Mouse (Mus musculus) embryo, embryonic 10 days (tissue): ENCODE results near the gene Krr1.

Experiments used
- DNase-seq: peaks from one replicate; pipeline ENCODE4 v3.0.0-alpha.2; 2015; ENCODE audit warnings: low spot score

The Krr1 gene

GRCm38 (mm10) chr10:111972542-111973361 is at the start of gene Krr1:
Krr1 (plus strand) TSS chr10:111972664.
- DNase-seq, result peak; percentile 98

DNA sequence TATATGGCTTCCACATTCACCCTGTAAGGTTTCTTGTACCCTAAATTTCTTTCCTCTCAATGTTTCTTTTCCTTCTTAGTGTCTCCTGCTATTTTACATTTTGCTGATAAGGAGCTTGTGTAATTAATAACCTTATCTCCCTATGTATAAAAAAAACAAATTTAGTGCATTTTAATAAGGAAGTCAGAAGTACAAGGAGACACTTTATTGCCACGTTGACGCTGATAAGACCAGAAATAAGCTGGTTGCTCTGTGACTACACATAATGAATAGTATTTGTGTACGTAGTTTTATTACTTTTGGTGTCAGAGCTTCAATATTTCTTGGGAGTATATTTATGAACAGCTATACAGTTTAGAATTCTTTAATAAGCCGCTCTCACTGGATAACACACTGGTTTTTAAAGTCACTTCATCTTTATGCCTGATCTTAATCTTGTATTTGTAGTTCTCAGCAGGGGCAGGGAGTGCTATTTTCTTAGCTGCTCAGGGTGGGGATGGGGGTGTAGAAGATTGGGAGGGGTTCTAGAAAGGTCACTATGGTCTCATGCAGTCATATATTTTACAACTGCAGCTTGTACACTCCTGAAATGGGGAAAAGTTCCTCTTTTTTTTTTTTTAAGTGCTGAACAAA is 48.8 kb upstream of the Krr1 start:
- DNase-seq, result no peak

DNA sequence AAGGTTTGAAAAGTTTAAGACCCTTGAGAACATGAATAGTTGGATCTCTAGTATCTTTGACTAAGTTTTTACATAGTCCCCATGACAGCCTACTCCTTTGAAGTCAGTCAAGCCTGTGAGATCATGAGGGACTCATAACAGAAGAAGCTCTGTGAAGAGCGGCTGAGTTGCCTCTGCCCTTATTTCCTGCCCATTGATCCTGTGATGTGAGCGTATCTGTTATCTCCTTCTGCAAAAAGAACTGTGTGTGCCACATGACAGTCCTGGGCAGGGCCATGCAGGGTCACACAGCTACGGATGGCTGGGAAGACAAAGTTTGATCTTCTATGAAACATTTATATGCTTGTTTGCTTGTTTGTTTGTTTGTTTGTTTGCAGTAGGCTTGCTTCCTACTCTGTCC is 48.3 kb upstream of the Krr1 start:
- DNase-seq, result peak; percentile 41

DNA sequence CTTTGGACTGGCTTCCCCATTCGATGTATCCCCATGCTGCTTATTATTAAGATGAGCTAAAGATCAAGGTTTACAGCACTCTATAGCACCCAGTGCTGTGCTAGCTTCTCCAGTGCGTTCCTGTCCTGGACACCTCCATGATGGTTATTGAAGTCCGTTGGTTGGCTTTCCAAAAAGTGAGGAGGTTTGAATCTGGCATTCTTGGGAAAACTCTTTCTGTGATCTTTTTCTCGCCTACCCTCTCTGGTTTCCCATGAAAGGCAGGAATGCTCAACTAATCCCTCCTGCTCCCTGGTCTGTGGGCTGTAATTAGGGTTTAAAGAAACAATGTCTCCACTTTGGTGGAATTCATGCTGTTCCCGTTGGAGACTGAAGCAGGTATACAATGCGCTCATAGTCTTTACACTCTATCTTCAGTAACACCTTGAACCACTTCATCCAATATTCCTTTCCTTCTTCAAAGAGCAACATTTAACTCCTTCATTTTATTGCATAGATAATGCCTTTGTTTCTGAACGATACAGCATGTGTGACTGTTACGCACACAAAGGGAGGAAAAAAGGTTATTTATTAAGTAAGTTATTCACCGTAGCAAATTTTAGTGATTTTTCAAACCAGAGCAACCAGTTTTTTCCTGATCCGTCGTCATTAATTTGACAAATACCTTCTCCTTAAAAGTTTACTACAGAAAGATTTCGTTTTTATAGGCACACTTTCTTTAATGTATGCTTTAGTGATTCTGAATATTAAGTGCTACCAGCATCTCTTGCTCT is 47.6 kb upstream of the Krr1 start:
- DNase-seq, result peak; percentile 24

DNA sequence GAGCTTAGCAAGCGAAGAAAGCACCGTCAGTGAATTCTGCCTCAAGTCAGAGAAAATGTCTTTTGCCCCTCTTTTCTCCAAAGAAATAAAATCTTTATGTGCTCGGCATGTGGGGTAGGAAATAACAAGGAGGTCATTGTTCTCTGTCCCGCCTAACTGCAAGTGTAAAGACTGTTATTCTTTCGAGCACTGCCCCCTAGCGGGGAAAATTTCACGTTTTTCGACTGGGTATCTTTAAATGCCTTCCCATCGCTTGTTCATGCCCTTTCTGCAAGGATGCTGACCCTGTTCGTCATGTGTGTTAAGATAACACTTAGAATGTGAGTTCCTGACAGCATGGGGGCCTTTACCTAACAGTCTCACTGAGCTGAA is 47.0 kb upstream of the Krr1 start:
- peak; percentile 88 for DNase-seq

DNA sequence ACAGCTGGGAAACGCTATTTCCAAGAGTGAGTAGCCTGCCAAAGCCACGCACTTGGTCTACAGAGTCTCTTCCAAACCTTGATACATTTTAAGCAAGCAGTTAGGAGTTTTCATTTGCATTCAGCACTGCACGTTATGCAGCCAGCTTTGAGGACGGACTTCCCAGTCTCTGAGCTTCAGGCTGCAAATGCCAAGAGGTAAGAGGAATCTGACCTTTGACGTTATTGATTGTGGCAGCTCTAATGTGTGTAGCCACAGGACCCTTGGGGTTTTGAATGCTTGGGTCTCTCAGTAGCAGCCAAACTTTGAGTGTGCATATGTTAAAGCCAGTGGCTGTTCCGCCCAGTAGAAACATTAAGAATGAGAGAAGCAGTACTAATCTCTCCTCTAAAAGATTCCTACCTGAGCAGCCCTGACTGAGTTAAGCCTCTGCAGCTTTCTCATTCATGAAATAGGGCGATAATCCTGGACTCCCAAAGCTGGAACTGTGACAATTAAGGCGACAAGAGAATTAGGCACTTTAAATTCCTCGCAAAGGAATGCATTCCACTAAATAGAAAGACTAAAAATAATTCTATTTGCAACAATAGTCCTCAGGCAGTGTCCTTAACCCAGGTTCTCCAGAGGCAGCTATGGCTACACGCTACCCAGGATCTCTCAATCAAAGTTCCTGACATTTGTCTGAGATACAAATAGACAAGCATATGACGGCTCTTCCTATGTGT is 39.7 kb upstream of the Krr1 start:
- DNase-seq, result peak; percentile 74

- no peak for DNase-seq
Measured at GRCm38 (mm10) chr10:111935207-111935606, 37.3 kb upstream of the Krr1 start.

GRCm38 (mm10) chr10:111936021-111936420 is 36.4 kb upstream of the Krr1 start:
- no peak for DNase-seq

GRCm38 (mm10) chr10:111936491-111937145 is 35.8 kb upstream of the Krr1 start:
- no peak for DNase-seq

DNA sequence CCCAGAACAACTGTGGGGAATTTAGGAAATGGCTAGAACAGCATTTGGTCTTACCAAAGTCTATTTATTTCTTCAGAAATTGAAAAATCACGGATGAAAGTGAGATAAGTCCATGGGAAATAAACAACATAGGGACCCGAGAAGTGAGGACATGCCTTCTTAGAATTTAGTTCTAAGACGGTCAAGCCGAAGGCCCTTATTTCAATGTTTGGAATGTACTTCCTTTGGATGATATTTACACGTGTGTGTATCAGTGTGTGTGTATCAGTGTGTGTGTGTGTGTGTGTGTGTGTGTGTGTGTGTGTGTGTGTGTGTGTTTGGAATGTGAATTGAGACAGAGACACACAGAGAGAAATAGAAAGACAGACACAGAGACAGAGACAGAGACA is 35.3 kb upstream of the Krr1 start:
- DNase-seq, result no peak

DNA sequence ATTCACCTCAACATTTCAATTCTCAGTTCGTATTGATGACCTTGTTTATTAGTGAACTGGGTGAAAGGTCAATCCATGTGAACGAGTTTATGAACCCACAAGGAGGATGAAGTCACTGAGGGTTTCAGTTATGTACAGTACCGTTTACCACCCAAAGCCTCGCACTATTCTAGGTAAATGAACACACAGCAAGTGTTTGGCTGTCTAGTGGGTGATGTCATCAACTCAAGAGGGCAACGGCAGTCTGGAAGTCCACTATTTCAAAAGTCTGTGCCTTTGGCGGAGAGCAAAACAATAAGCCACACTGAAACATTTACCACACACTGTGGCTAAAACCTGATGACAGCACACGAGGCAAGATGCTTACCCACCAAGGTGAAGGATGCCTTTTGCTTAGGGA is 29.4 kb upstream of the Krr1 start:
- no peak for DNase-seq

DNA sequence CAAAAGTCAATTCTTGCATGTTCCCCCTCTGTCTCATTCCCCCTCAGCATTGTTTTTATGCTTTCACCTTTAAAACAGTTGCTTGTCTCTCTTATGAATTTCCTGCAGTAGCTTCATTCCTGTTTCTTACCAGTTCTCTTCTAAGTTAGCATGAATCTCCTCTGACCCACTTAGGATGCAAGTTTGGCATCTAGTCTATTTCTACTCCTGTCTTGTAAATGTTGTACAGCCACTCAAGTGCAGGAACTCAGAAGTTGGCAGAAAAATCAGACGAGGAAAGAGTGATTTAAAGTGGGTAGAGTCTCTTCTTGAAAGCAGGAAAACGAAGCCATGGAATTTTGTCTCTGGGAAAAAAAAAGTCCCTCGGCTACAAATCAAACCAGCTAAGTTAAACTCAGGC is 26.9 kb upstream of the Krr1 start:
- no peak for DNase-seq

DNA sequence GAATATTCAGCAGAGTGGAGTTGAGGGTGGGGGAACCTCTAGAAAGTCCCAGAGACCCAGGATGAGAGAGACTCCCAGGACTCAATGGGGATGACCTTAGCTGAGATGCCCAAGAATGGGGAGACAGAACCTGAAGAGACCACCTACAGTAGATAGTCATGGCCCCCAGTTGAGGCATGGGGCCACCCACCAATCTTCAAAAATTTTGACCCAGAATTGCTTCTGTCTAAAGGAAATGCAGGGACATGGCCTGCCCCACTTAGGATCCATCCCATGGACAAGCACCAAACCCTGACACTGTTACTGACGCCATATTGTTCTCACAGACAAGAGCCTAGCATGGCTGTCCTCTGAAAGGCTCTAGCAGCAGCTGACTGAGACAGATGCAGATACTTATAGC is 24.4 kb upstream of the Krr1 start:
- DNase-seq, result no peak

DNA sequence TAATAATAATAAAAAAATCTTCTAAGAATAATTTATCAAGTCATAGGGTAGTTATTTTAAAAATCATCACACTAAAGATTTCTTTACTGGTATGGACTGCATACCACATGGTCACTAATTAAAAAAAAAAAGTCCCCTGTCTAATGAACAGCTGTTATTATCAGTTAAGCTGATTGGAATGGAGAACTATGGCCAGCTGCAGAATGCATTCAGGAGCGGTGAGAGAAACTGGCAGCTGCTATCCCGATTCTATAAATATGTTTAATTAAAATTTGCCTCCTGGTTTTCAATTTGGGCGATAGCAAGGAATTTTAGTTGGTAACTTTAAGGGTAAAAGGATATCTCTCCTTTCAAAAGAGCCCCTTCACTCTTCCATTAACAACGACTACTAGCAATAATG is 23.5 kb upstream of the Krr1 start:
- no peak for DNase-seq

GRCm38 (mm10) chr10:111955836-111956235 is 16.6 kb upstream of the Krr1 start:
- DNase-seq, result no peak

DNA sequence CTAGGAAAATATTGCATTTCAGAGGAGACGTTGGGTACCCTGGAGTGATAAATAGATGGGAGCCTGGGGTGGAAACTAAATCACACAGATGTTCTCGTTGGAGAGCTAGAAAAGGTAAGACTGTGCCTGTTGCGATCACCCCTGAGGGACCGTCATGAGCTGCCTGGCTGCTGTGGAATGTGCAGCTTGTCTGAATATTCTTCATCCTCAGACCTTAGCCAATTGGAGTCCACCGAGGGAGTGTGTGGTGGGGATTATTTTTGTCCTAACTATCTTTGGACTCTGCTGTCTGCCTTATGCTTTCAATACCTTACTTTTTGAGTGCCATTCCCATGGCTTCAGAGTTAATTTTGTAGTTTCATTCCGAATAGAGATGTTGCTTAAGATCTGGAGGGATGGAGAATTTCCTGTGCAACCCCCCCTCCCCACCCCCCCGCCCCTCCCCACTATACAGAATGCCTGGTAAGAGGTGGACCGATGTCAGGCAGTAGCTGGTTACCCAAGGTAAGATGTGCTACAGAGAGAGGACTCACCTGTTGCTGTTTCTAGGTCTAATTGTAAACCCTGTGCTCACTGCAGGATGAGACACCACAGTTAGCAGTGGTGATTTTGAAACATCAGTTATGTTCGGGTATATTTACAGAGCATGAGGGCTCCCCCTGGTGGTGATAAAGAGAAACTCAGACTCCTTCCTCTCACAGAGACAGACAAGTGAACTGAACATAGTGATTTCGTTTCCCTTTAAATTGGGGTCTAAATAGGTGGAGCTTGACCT is 15.0 kb upstream of the Krr1 start:
- DNase-seq, result peak; percentile 87

DNA sequence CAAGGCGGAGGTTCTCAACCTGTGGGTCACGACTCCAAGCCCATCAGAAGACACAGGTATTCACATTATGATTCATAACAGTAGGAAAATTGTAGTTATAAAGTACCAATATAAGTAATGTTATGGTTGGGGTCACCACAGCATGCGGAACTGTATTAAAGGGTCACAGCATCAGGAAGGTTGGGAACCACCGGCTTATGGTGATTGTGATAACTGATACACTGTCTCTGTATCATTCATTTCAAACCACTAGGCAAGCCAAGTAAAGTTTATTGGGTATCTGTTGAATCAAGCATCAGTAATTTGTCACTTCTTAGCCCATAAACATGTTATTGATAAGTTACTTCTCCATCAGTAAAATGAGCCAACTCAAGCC is 14.4 kb upstream of the Krr1 start:
- DNase-seq, result no peak

DNA sequence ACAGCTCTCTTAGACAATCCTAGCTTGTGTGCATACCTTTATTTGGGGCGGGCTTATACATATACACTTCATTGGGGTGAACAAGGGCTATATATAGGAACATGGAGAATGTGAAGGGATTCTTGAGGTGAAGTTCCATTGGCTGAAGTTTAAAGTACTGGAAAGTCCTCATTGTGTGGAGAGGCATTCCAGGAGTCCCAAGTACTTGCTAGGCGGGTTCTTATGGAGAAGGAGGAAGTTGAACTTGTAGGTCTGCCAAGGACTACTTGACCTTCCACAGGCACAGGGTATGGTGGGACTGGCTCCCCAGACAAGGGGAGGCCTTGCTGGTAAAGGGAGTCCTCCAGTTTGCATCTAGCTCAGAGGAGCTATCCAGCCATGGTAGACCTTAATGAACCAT is 13.1 kb upstream of the Krr1 start:
- DNase-seq, result no peak

- no peak for DNase-seq
Measured at GRCm38 (mm10) chr10:111960459-111960858, 12.0 kb upstream of the Krr1 start.

- peak; percentile 14 for DNase-seq
Measured at GRCm38 (mm10) chr10:111966394-111966793, 6.1 kb upstream of the Krr1 start.

DNA sequence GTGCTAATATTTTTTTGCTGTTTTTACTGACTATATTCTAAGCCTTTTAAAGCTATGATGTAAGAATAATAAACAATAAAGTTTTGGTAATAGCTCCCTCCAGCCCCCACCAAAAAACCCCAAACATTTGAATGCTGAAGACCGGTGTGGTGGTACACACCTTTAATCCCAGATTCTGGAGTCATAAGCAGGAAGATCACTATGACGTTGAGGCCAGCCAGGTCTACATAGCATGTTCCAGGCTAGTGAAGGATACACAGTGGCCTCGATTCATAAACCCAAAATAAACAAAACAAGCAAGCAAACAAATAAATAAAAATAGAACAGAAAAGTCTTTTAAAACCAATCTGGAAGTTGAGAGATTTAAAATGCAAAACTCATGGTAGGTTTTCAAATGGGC is 535 bp upstream of the Krr1 start:
- no peak for DNase-seq
